Mouse (Mus musculus): Measurements from ENCODE around the gene Irs3. TPM values are rescaled to one million over a fixed set of nuclear protein-coding genes. Genes with fewer than 3 reads are reported as not detected.

Irs3 gene
- polyA plus RNA-seq, 1 experiment, result 0.37 TPM

DNA sequence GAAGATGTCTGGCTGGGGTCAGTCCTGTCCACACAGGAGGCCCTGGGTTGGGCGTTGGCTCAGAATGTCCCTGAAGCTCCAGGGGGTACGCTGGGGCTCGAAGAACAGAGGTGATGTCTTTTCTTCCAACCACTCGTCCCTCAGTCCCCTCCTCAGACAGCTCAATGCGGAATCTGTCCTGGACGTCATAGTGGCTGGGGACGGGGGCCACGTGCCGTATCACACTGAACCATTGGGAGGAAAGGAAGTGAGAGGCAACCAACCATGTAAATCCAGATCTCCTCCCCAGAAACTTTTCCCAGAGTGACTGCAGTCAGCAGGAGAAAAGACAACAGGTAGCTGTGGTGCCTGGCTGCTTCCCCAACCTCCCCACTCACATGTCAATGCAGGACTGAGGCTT is 45.9 kb downstream of the Irs3 start:
- TF ChIP-seq POLR2A (IDR thresholded peaks at IDR 0.05; ENCODE audit: low read depth, low read length) (no peak), CTCF (IDR thresholded peaks at IDR 0.05; ENCODE audit: borderline replicate concordance, insufficient read depth, low read length) (no peak)
- peak overlapping the region; percentile 68 for H3K4me3 ChIP-seq (ENCODE audit: insufficient read depth, low read length)
- H3K27ac ChIP-seq (ENCODE audit: insufficient read depth, low read length), result no peak overlapping the region
- H3K4me1 ChIP-seq (ENCODE audit: control insufficient read depth, insufficient read depth, low read length), result peaks cover 8% of the 10 kb centered on the region; the same call in 1 of the 2 replicates

DNA sequence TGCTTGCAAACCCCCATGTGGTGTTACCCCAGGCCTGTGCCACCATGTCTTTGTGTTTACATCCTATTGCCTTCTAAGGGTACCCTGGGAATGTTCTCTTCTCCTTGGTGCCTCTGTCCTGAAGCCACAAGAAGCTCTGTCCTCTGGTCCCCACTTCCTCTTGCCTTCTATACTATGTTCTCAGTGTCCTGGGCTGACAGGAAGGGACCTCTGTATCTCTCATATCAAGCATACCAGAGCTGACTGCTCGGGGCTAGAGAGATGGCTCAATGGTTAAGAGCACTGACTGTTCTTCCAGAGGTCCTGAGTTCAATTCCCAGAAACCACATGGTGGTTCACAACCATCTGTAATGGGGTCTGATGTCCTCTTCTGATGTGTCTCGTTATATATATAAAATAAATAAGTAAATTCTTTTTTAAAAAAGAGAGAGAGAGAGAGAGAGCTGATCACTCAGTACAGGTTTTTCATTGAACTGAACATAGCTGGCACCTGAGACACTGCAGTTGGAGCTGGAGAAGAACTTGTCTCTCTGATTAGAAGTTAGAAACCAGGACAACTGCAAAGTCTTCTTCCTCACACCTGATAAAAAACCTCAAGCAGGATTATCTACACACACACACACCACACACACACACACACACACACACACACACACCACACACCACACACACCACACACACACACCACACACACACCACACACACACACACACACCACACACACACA is 47.3 kb downstream of the Irs3 start:
- Histone ChIP-seq H3K4me1 (ENCODE audit: control insufficient read depth, insufficient read depth, low read length) (peaks cover 8% of the 10 kb centered on the region; the same call in 1 of the 2 replicates), H3K27ac (ENCODE audit: insufficient read depth, low read length) (no peak overlapping the region), H3K4me3 (ENCODE audit: insufficient read depth, low read length) (no peak overlapping the region)
- TF ChIP-seq POLR2A (IDR thresholded peaks at IDR 0.05; ENCODE audit: low read depth, low read length) (no peak), CTCF (IDR thresholded peaks at IDR 0.05; ENCODE audit: borderline replicate concordance, insufficient read depth, low read length) (no peak)

DNA sequence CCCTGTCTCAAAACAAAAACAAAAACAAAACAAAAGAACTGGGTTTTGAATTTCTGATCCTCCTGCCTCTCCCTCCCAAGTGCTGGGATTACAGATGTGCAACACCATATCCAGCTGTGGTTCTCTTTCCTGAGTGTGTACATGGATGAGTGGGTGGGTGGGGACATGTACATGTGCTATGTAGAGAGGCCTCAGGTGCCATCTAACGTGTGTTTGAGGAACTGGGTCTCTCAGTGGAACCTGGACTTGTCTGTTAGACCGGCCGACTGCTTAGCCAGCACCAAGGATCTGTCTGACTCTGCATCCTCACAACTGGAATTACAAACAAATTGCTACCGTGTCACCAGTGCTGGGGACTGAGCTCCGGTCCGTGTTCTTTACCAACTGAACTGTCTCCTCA is 47.9 kb downstream of the Irs3 start:
- TF ChIP-seq POLR2A (IDR thresholded peaks at IDR 0.05; ENCODE audit: low read depth, low read length), result no peak
- no peak for TF ChIP-seq CTCF (IDR thresholded peaks at IDR 0.05; ENCODE audit: borderline replicate concordance, insufficient read depth, low read length)
- peaks cover 7% of the 10 kb centered on the region; the same call in 1 of the 2 replicates for H3K4me1 ChIP-seq (ENCODE audit: control insufficient read depth, insufficient read depth, low read length)
- no peak overlapping the region for H3K27ac ChIP-seq (ENCODE audit: insufficient read depth, low read length)
- no peak overlapping the region for H3K4me3 ChIP-seq (ENCODE audit: insufficient read depth, low read length)

DNA sequence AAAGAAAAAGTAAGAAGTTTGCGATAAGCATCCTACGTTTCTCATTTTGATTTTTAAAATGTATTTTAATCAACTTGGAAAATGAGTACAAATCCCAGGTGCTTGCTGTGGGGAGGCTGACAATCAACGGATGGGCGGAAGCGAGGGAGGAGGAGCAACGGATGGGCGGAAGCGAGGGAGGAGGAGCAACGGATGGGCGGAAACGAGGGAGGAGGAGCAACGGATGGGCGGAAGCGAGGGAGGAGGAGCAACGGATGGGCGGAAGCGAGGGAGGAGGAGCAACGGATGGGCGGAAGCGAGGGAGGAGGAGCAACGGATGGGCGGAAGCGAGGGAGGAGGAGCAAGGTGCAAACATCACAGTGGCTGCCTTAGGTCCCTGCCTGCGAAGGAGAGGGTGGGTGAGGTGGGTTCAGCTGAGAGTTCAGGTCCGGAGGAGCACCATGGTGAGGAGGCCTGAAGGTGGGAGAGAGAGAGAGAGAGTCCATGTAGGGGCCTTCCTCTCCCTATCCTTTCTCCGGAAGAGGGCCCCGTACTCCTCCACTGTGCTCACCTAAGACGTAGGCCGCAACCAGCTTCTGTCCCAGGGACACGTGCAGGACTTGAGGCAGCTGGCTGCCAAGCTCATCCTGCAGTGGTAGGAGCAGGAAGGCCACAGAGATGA is 48.8 kb downstream of the Irs3 start:
- Histone ChIP-seq H3K4me3 (ENCODE audit: insufficient read depth, low read length) (no peak overlapping the region), H3K27ac (ENCODE audit: insufficient read depth, low read length) (no peak overlapping the region)
- TF ChIP-seq CTCF (IDR thresholded peaks at IDR 0.05; ENCODE audit: borderline replicate concordance, insufficient read depth, low read length) (no peak), POLR2A (IDR thresholded peaks at IDR 0.05; ENCODE audit: low read depth, low read length) (no peak)

DNA sequence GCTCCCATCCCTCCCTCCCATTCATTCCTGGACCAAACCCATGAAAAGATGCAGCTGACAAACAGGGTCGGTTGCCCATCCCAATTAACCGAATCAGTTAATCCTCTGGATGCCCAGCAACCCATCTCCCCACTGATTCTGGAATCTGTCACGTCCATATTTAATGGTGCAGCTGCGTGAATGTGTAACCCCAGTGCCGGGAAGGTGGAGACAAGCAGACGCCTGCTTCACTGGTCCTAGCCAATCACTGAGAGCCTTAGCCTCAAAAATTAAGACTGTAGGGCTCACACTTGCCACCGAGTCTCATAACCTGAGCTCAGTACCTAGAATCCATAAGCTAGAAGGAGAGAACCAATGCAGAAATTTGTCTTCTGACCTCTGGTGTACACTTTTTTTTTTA is 49.6 kb downstream of the Irs3 start:
- no peak for TF ChIP-seq CTCF (IDR thresholded peaks at IDR 0.05; ENCODE audit: borderline replicate concordance, insufficient read depth, low read length)
- TF ChIP-seq POLR2A (IDR thresholded peaks at IDR 0.05; ENCODE audit: low read depth, low read length), result no peak
- H3K27ac ChIP-seq (ENCODE audit: insufficient read depth, low read length), result no peak overlapping the region
- 0 out of 2 replicates have a peak, but pooled peaks cover 3% of the 10 kb centered on the region for H3K4me1 ChIP-seq (ENCODE audit: control insufficient read depth, insufficient read depth, low read length)
- no peak overlapping the region for H3K4me3 ChIP-seq (ENCODE audit: insufficient read depth, low read length)

More for the DNA sequence above, 48.8 kb downstream of the Irs3 start:
- 0 out of 2 replicates have a peak, but pooled peaks cover 3% of the 10 kb centered on the region for H3K4me1 ChIP-seq (ENCODE audit: control insufficient read depth, insufficient read depth, low read length)

Other genes with a start within 250 kb of the Irs3 start
- 0.19 and 0.37 TPM in 2 replicates for gene Zan, start 168.7 kb downstream of the Irs3 start, polyA plus RNA-seq (2011; ENCODE audit: insufficient read length, low read depth, missing spikeins)
- gene Pop7, start 143.2 kb downstream of the Irs3 start, polyA plus RNA-seq (2011; ENCODE audit: insufficient read length, low read depth, missing spikeins), result 14.6 and 16.8 TPM in 2 replicates
- gene Gigyf1, start 127.2 kb downstream of the Irs3 start, polyA plus RNA-seq (2011; ENCODE audit: insufficient read length, low read depth, missing spikeins), result 12.1 and 17.7 TPM in 2 replicates
- gene Epo, start 112.5 kb downstream of the Irs3 start, polyA plus RNA-seq (2011; ENCODE audit: insufficient read length, low read depth, missing spikeins), result not detected in 2 replicates
- 358 and 390 TPM in 2 replicates for gene Gnb2, start 112.2 kb downstream of the Irs3 start, polyA plus RNA-seq (2011; ENCODE audit: insufficient read length, low read depth, missing spikeins)
- not detected in 2 replicates for gene Actl6b, start 92.2 kb downstream of the Irs3 start, polyA plus RNA-seq (2011; ENCODE audit: insufficient read length, low read depth, missing spikeins)
- 0.67 and 0.68 TPM in 2 replicates for gene Tfr2, start 75.9 kb downstream of the Irs3 start, polyA plus RNA-seq (2011; ENCODE audit: insufficient read length, low read depth, missing spikeins)
- gene Mospd3, start 44.7 kb downstream of the Irs3 start, polyA plus RNA-seq (2011; ENCODE audit: insufficient read length, low read depth, missing spikeins), result 35.4 and 41.3 TPM in 2 replicates
- 732 and 740 TPM in 2 replicates for gene Pcolce, start 31.9 kb downstream of the Irs3 start, polyA plus RNA-seq (2011; ENCODE audit: insufficient read length, low read depth, missing spikeins)
- 0.60 and 0.67 TPM in 2 replicates for gene Fbxo24, start 16.7 kb downstream of the Irs3 start, polyA plus RNA-seq (2011; ENCODE audit: insufficient read length, low read depth, missing spikeins)
- 17.5 and 29.1 TPM in 2 replicates for gene Lrch4, start 16.6 kb downstream of the Irs3 start, polyA plus RNA-seq (2011; ENCODE audit: insufficient read length, low read depth, missing spikeins)
- gene Gm20605, start 16.5 kb downstream of the Irs3 start, polyA plus RNA-seq (2011; ENCODE audit: insufficient read length, low read depth, missing spikeins), result 3.0 and 3.5 TPM in 2 replicates
- 2.5 and 3.4 TPM in 2 replicates for gene Sap25, start 4.4 kb downstream of the Irs3 start, polyA plus RNA-seq (2011; ENCODE audit: insufficient read length, low read depth, missing spikeins)
- gene Agfg2, start 39.0 kb upstream of the Irs3 start, polyA plus RNA-seq (2011; ENCODE audit: insufficient read length, low read depth, missing spikeins), result 15.1 and 22.0 TPM in 2 replicates
- gene Nyap1, start 95.9 kb upstream of the Irs3 start, polyA plus RNA-seq (2011; ENCODE audit: insufficient read length, low read depth, missing spikeins), result 5.7 and 7.0 TPM in 2 replicates
- gene Tsc22d4, start 100.0 kb upstream of the Irs3 start, polyA plus RNA-seq (2011; ENCODE audit: insufficient read length, low read depth, missing spikeins), result 66.6 and 71.5 TPM in 2 replicates
- 11.5 and 14.6 TPM in 2 replicates for gene Ppp1r35, start 133.1 kb upstream of the Irs3 start, polyA plus RNA-seq (2011; ENCODE audit: insufficient read length, low read depth, missing spikeins)
- gene Mepce, start 141.9 kb upstream of the Irs3 start, polyA plus RNA-seq (2011; ENCODE audit: insufficient read length, low read depth, missing spikeins), result 27.7 and 34.8 TPM in 2 replicates
- gene Zcwpw1, start 142.1 kb upstream of the Irs3 start, polyA plus RNA-seq (2011; ENCODE audit: insufficient read length, low read depth, missing spikeins), result 3.5 and 7.1 TPM in 2 replicates
- gene Pilra, start 190.6 kb upstream of the Irs3 start, polyA plus RNA-seq (2011; ENCODE audit: insufficient read length, low read depth, missing spikeins), result 0.53 TPM in 1 of 2 replicates, not detected in the other
- not detected in 2 replicates for gene Pilrb1, start 212.4 kb upstream of the Irs3 start, polyA plus RNA-seq (2011; ENCODE audit: insufficient read length, low read depth, missing spikeins)
- gene Pilrb2, start 226.1 kb upstream of the Irs3 start, polyA plus RNA-seq (2011; ENCODE audit: insufficient read length, low read depth, missing spikeins), result not detected in 2 replicates